Mouse (Mus musculus): ENCODE measurements around the gene Jam3.

- TF ChIP-seq POLR2A (IDR thresholded peaks at IDR 0.05; ENCODE audit: insufficient read length, low read depth) (no peak), MAX (IDR thresholded peaks at IDR 0.05; ENCODE audit: low read depth) (no peak), POLR2AphosphoS2 (IDR thresholded peaks at IDR 0.05; ENCODE audit: insufficient read length, low read depth) (no peak), SRF (IDR thresholded peaks at IDR 0.05; ENCODE audit: control insufficient read depth, insufficient read length, low read depth) (no peak), USF1 (IDR thresholded peaks at IDR 0.05; ENCODE audit: low read depth) (no peak), E2F4 (IDR thresholded peaks at IDR 0.05; ENCODE audit: insufficient read depth) (no peak), MYOD1 (IDR thresholded peaks at IDR 0.05; ENCODE audit: control insufficient read depth in 1 of 3, insufficient read length in 2 of 3, low read depth in 2 of 3) (peak in 2 of 3 experiments; percentile 74 to 85)
Observed at GRCm38 (mm10) chr9:27109533-27110514, 45.4 kb downstream of the Jam3 start.

Data from myocyte (in vitro differentiated cells).